Comparison of ENCODE assay signal across 10 mouse cellular contexts in genomic region chr10:117791171-117791470, GRCm38 (mm10). TPM values are rescaled to one million over a fixed set of nuclear protein-coding genes. Genes with fewer than 3 reads are reported as not detected.
A peak's percentile ranks its signal among the peaks of the same experiment; 100 is the strongest.
DNase-seq lines count a peak whose midpoint lies in the region; ATAC-seq and TF ChIP-seq lines count a peak whose summit lies in the region.
"Had no signal": no experiment of that assay in that cellular context is flagged by ENCODE, and none has a peak within 500 bp of the region (broad histone marks: within the 10 kb centered on the region; RNA-seq: fewer than 3 reads in every experiment).

No protein-coding gene starts in this region.

- no peak for TF ChIP-seq POLR2A in myocyte (IDR thresholded peaks at IDR 0.05; ENCODE audit: insufficient read length, low read depth)

- no peaks in the 10 kb centered on the region for H3K27me3 ChIP-seq in erythroblast, embryonic 14.5 days (ENCODE audit: control insufficient read depth)
- no peaks in the 10 kb centered on the region for H3K27me3 ChIP-seq in lung, embryonic 16.5 days (ENCODE audit: control insufficient read depth, insufficient read depth, low read depth, low read length)
- H3K27me3 ChIP-seq in intestine, embryonic 14.5 days (replicated peaks; ENCODE audit: control insufficient read depth, insufficient read depth, low read length): no peaks in the 10 kb centered on the region
- H3K27me3 ChIP-seq in myocyte (ENCODE audit: control insufficient read depth, insufficient read depth, insufficient read length): no peaks in the 10 kb centered on the region

- H3K27ac ChIP-seq in lung, embryonic 16.5 days (ENCODE audit: low read length): no peak overlapping the region
- H3K27ac ChIP-seq in intestine, embryonic 14.5 days (ENCODE audit: low read depth): no peak overlapping the region

- ATAC-seq in erythroblast, adult 5-6 weeks (replicated peaks; ENCODE audit: low FRiP score, poor library complexity, severe bottlenecking): no peak
- ATAC-seq in lung, embryonic 16.5 days (ENCODE audit: low read depth): no peak
- ATAC-seq in intestine, embryonic 14.5 days (replicated peaks; ENCODE audit: low FRiP score, low TSS enrichment, low read depth): no peak
- ATAC-seq in frontal cortex, adult (ENCODE audit: low TSS enrichment): no peak

- H3K4me1 ChIP-seq in erythroblast, embryonic 14.5 days (ENCODE audit: control insufficient read depth): peaks cover 37% of the 10 kb centered on the region
- H3K4me1 ChIP-seq in lung, embryonic 16.5 days (replicated peaks; ENCODE audit: control insufficient read depth, insufficient read depth, low read length): peaks cover 17% of the 10 kb centered on the region
- peaks cover 11% of the 10 kb centered on the region for H3K4me1 ChIP-seq in intestine, embryonic 14.5 days (replicated peaks; ENCODE audit: control insufficient read depth, insufficient read depth, low read length)

- H3ac ChIP-seq in myocyte (ENCODE audit: control insufficient read depth, insufficient read length): no peak overlapping the region

- peaks cover 47% of the 10 kb centered on the region for H3K36me3 ChIP-seq in erythroblast, embryonic 14.5 days (ENCODE audit: control insufficient read depth)
- H3K36me3 ChIP-seq in lung, embryonic 16.5 days (ENCODE audit: control insufficient read depth, insufficient read depth, low read length): peaks cover 13% of the 10 kb centered on the region
- peaks cover 20% of the 10 kb centered on the region for H3K36me3 ChIP-seq in intestine, embryonic 14.5 days (ENCODE audit: control insufficient read depth, insufficient read depth, low read length)
- peaks cover 3% of the 10 kb centered on the region for H3K36me3 ChIP-seq in myocyte (ENCODE audit: control insufficient read depth, insufficient read depth)

- peak overlapping the region; percentile 90 for H3K4me2 ChIP-seq in lung, embryonic 16.5 days (ENCODE audit: low read depth, low read length)
- H3K4me2 ChIP-seq in intestine, embryonic 14.5 days (ENCODE audit: low read length): peak overlapping the region; percentile 90
- H3K4me2 ChIP-seq in myocyte (ENCODE audit: low read depth): peak overlapping the region; percentile 82

- 75% methylated on average over 2 of the region's 2 CpGs for WGBS in lung, embryonic 16.5 days
- WGBS in intestine, embryonic 14.5 days: 82% methylated on average over 2 of the region's 2 CpGs

- peaks cover 30% of the 10 kb centered on the region for H3K79me2 ChIP-seq in myocyte (ENCODE audit: control insufficient read depth, insufficient read depth)

- H3K9ac ChIP-seq in lung, embryonic 16.5 days (ENCODE audit: low read length): 0 out of 2 replicates have a peak overlapping the region, but pooled peaks have one; percentile 0
- H3K9ac ChIP-seq in intestine, embryonic 14.5 days (ENCODE audit: low read length): peak overlapping the region; percentile 77; the same call in 1 of the 2 replicates

- peak overlapping the region; percentile 100 for H3K4me3 ChIP-seq in erythroblast, embryonic 14.5 days (replicated peaks)
- H3K4me3 ChIP-seq in lung, embryonic 16.5 days (ENCODE audit: low read length): peak overlapping the region; percentile 83
- H3K4me3 ChIP-seq in intestine, embryonic 14.5 days (ENCODE audit: low read depth, low read length): no peak overlapping the region
- peak overlapping the region; percentile 62 for H3K4me3 ChIP-seq in myocyte

- no peak for DNase-seq in lung, postnatal 36 days
- no peak for DNase-seq in intestine, embryonic 14.5 days (ENCODE audit: low spot score)
- DNase-seq in right cerebral cortex, postnatal 10 days (ENCODE audit: low spot score in 2 of 2): no peak
- DNase-seq: cerebellum, adult 11 months; kidney, postnatal 14 days had no signal

- peaks cover under 1% of the 10 kb centered on the region for H3K9me3 ChIP-seq in erythroblast, embryonic 14.5 days (ENCODE audit: control insufficient read depth, low read length)
- peaks cover under 1% of the 10 kb centered on the region; the same call in 1 of the 2 replicates for H3K9me3 ChIP-seq in lung, embryonic 16.5 days (ENCODE audit: control insufficient read depth, low read length)
- no peaks in the 10 kb centered on the region for H3K9me3 ChIP-seq in intestine, embryonic 14.5 days (ENCODE audit: control insufficient read depth, low read length)

TF ChIP-seq in myocyte, 11 proteins besides CTCF, POLR2A, EP300 and RAD21:
- TF ChIP-seq E2F4 (IDR thresholded peaks at IDR 0.05; ENCODE audit: insufficient read depth): no peak
- TF ChIP-seq MYOD1 (IDR thresholded peaks at IDR 0.05; ENCODE audit: control insufficient read depth in 1 of 3, insufficient read length in 2 of 3, low read depth in 2 of 3): no peak
- no peak for TF ChIP-seq MYOG (IDR thresholded peaks at IDR 0.05; ENCODE audit: control insufficient read depth in 1 of 3, insufficient read depth in 1 of 3, insufficient read length in 2 of 3, low read depth in 2 of 3)
- TF ChIP-seq POLR2AphosphoS2 (IDR thresholded peaks at IDR 0.05; ENCODE audit: insufficient read length, low read depth): no peak
- no peak for TF ChIP-seq TCF3 (IDR thresholded peaks at IDR 0.05; ENCODE audit: insufficient read length, low read depth)
- no peak for TF ChIP-seq TCF12 (IDR thresholded peaks at IDR 0.05; ENCODE audit: insufficient read depth, poor library complexity, severe bottlenecking)
- TF ChIP-seq REST (IDR thresholded peaks at IDR 0.05; ENCODE audit: insufficient read depth, insufficient read length): no peak
- TF ChIP-seq SRF (IDR thresholded peaks at IDR 0.05; ENCODE audit: control insufficient read depth, insufficient read length, low read depth): no peak
- no peak for TF ChIP-seq USF1 (IDR thresholded peaks at IDR 0.05; ENCODE audit: low read depth)
- TF ChIP-seq CEBPB (IDR thresholded peaks at IDR 0.05; ENCODE audit: insufficient read depth, poor library complexity, severe bottlenecking): no peak
- TF ChIP-seq MAX (IDR thresholded peaks at IDR 0.05; ENCODE audit: low read depth): no peak

RNA-seq across cellular contexts. Expression of gene Nup107, which starts 1.4 kb away (rescaled TPM):
- 0.77 and 1.0 TPM in 2 replicates for polyA plus RNA-seq in erythroblast, embryonic 14.5 days (2012)
- total RNA-seq in erythroblast, adult 5-6 weeks (2015; ENCODE audit: low replicate concordance): 14.6 and 42.2 TPM in 2 replicates
- total RNA-seq in erythroblast, adult 5-6 weeks (2017; ENCODE audit: low replicate concordance): 24.7 and 26.9 TPM in 2 replicates
- 58.8 and 64.8 TPM in 2 replicates for polyA plus RNA-seq in lung, embryonic 16.5 days (2015; fragmentation: Nextera tagmentation; extraction: Ambion mirVana)
- 60.8 and 65.4 TPM in 2 replicates for polyA plus RNA-seq in intestine, embryonic 14.5 days (2014; fragmentation: Nextera tagmentation; extraction: Ambion mirVana)
- polyA plus RNA-seq in myocyte (2012; fragmentation: generic; extraction: Trizol): 16.8 TPM

RNA-seq across cellular contexts. Expression of gene Slc35e3, which starts 45.0 kb away (rescaled TPM):
- 0.02 TPM in 1 of 2 replicates, not detected in the other for polyA plus RNA-seq in erythroblast, embryonic 14.5 days (2012)
- total RNA-seq in erythroblast, adult 5-6 weeks (2015; ENCODE audit: low replicate concordance): 0.38 and 0.84 TPM in 2 replicates
- total RNA-seq in erythroblast, adult 5-6 weeks (2017; ENCODE audit: low replicate concordance): 0.43 and 1.1 TPM in 2 replicates
- 18.3 and 18.6 TPM in 2 replicates for polyA plus RNA-seq in lung, embryonic 16.5 days (2015; fragmentation: Nextera tagmentation; extraction: Ambion mirVana)
- polyA plus RNA-seq in intestine, embryonic 14.5 days (2014; fragmentation: Nextera tagmentation; extraction: Ambion mirVana): 10.8 and 12.6 TPM in 2 replicates
- 9.2 TPM for polyA plus RNA-seq in myocyte (2012; fragmentation: generic; extraction: Trizol)

RNA-seq across cellular contexts. Expression of gene Rap1b, which starts 54.7 kb away (rescaled TPM):
- polyA plus RNA-seq in erythroblast, embryonic 14.5 days (2012): 1.0 and 1.3 TPM in 2 replicates
- total RNA-seq in erythroblast, adult 5-6 weeks (2015; ENCODE audit: low replicate concordance): 117 and 134 TPM in 2 replicates
- 33.7 and 51.7 TPM in 2 replicates for total RNA-seq in erythroblast, adult 5-6 weeks (2017; ENCODE audit: low replicate concordance)
- polyA plus RNA-seq in lung, embryonic 16.5 days (2015; fragmentation: Nextera tagmentation; extraction: Ambion mirVana): 215 and 222 TPM in 2 replicates
- polyA plus RNA-seq in intestine, embryonic 14.5 days (2014; fragmentation: Nextera tagmentation; extraction: Ambion mirVana): 183 and 184 TPM in 2 replicates
- polyA plus RNA-seq in myocyte (2012; fragmentation: generic; extraction: Trizol): 62.3 TPM

Comparison
In these comparisons a context has a peak if more than half of its experiments do, and no peak if none do; other contexts are left out.
1. RNA of gene Slc35e3, which starts 45.0 kb away (polyA plus RNA-seq): 18.3 to 18.6 TPM in lung, embryonic 16.5 days, 10.8 to 12.6 TPM in intestine, embryonic 14.5 days and 9.2 TPM in myocyte (single experiment); 0.02 TPM in erythroblast, embryonic 14.5 days; every median in the first group is over 10 times any median in the second.
2. RNA of gene Rap1b, which starts 54.7 kb away (polyA plus RNA-seq): 215 to 222 TPM in lung, embryonic 16.5 days, 183 to 184 TPM in intestine, embryonic 14.5 days and 62.3 TPM in myocyte (single experiment); 1.0 to 1.3 TPM in erythroblast, embryonic 14.5 days; every median in the first group is over 10 times any median in the second.
3. Peak in every context shown above with its lines, with median percentiles within 50 percentile points of each other: H3K4me2 ChIP-seq.